Mouse (Mus musculus) spleen, adult 2 months (tissue): ENCODE data around the gene Grik4. TPM values are rescaled to one million over a fixed set of nuclear protein-coding genes. Genes with fewer than 3 reads are reported as not detected.

Experiments
- DNase-seq, 2 experiments: peaks; one replicate each; pipeline versions ENCODE4 v3.0.0 to v3.0.0-alpha.2; 2012 to 2021; ENCODE audit warnings: low spot score in 2 of 2, low read depth in 1 of 2
- H3K27ac ChIP-seq: fragments of 200-500 bp; 2 replicates; pipeline ENCODE4 v1.5.1; 2012; ENCODE audit warnings: low read length, inconsistent platforms; ENCODE audit not compliant: insufficient read depth
- H3K27me3 ChIP-seq: fragments of 200-500 bp; 2 replicates; pipeline ENCODE4 v1.6.1; 2012; ENCODE audit warnings: mild to moderate bottlenecking, moderate library complexity, low read length, inconsistent platforms; ENCODE audit not compliant: control insufficient read depth, insufficient read depth
- H3K36me3 ChIP-seq: fragments of 200-500 bp; 2 replicates; pipeline ENCODE4 v1.6.1; 2012; ENCODE audit warnings: mild to moderate bottlenecking, low read length, inconsistent platforms; ENCODE audit not compliant: control insufficient read depth, insufficient read depth
- H3K4me1 ChIP-seq: fragments of 200-500 bp; 2 replicates; pipeline ENCODE4 v1.6.1; 2011; ENCODE audit warnings: inconsistent platforms; ENCODE audit not compliant: control insufficient read depth, insufficient read depth, insufficient read length
- H3K4me3 ChIP-seq: fragments of 200-500 bp; 2 replicates; pipeline ENCODE4 v1.5.1; 2011; ENCODE audit warnings: mild to moderate bottlenecking, inconsistent platforms; ENCODE audit not compliant: insufficient read depth, insufficient read length; ENCODE audit errors: extremely low read depth
- CTCF ChIP-seq: fragments of 200-500 bp; IDR thresholded peaks from 2 replicates; pipeline ENCODE4 v1.5.1; 2011; ENCODE audit warnings: mild to moderate bottlenecking, inconsistent platforms; ENCODE audit not compliant: insufficient read depth, insufficient read length, insufficient replicate concordance; ENCODE audit errors: extremely low read depth
- POLR2A ChIP-seq: fragments of 200-500 bp; IDR thresholded peaks from 2 replicates; pipeline ENCODE4 v1.6.1; 2011; ENCODE audit warnings: low read depth, low read length, inconsistent platforms
- WGBS: fragments of 180-500 bp; shearing (Covaris S2); methylation state at CpG from one replicate; pipeline ENCODE4 v1.1.7; 2018; 5-methylcytosine and 5-hydroxymethylcytosine counted together
- polyA plus RNA-seq: library from polyadenylated mRNA; depleted of rRNA; stranded (reverse); fragments of >200 nt; gene quantifications from 2 replicates; pipeline ENCODE4 v1.2.3, GENCODE M21; 2012

Grik4 gene
- polyA plus RNA-seq, 1 experiment = 0.19 TPM

DNA sequence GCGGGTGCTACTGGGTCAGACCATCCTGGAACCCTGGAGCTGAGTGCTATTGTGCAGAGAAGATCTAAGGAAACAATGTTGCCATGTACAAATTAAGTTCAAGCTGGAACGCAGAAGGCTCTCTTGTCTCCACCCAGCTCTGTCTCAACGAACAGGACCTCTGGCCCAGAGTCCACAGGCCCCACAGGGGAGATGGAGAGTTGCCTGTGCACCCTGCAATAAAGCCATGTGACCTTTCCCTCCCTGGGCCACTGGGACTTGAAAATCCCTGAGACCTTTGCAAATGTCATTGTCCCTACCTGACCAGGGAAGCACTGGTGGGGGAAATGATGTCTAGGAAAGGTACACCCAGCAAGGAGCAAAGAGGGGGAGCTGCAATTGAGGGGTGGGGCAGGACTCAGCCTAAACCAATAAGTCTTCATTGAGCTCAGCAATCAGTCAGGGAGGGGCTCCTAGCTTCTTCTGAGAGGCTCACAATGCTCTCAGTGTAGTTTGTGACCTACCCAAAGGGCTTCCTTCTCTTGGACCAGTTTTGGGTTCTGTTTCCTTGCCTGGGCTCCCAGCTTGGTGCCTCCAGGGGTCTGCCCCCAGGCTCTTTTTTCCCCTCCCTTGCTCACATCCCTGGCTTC lies 187.2 kb downstream of the Grik4 start:
- Histone ChIP-seq H3K4me3 (no peak overlapping the region), H3K27me3 (no peaks in the 10 kb centered on the region), H3K36me3 (no peaks in the 10 kb centered on the region), H3K4me1 (no peaks in the 10 kb centered on the region), H3K27ac (no peak overlapping the region)
- WGBS = 79% methylated on average over 3 of the region's 3 CpGs
- TF ChIP-seq CTCF = no peak
- no peak for TF ChIP-seq POLR2A
- no peak for DNase-seq

DNA sequence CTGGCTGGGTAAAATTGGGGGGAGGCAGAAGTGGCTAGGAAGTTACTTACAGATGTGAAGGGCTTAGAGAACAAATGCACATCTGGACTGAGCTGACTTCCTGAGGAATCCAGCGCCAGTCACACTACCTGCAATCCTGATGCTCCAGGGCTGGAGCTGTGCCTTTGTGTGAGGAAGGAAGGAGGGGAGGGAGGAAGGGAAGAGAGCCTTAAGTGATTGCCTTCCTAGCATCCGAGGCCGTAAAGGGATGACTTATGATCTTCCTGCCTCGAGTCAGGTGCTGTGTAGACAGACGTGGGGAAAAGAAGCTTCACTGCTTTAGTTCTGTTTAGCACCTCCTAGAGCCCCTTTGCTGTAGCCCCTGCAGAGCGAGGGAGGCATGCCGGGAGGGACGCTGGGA lies 189.6 kb downstream of the Grik4 start:
- H3K36me3 ChIP-seq = no peaks in the 10 kb centered on the region
- H3K27ac ChIP-seq = no peak overlapping the region
- no peak overlapping the region for H3K4me3 ChIP-seq
- DNase-seq = no peak
- H3K4me1 ChIP-seq = no peaks in the 10 kb centered on the region
- TF ChIP-seq POLR2A (no peak), CTCF (no peak)
- H3K27me3 ChIP-seq = no peaks in the 10 kb centered on the region
- 22% methylated on average over 8 of the region's 8 CpGs for WGBS

DNA sequence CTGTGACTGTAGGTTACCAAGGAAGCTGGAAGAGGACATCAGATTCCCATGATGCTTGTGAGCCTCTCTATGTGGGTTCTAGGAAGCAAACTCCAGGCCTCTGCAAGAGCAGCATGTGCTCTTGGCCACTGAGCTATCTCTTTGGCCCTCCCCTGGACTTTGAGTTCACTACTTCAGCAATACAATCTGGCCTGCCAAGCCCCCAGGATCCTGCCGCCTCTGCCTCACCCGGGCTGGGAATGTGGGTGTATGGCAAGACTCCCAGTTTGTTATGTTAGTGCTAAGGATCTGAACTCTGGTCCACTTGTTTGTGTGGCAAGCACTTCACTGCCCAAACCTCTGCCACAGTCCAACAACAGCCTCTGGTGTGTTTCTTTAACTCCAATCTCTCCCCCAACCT lies 193.1 kb downstream of the Grik4 start:
- no peak overlapping the region for H3K27ac ChIP-seq
- DNase-seq = no peak
- H3K4me3 ChIP-seq = no peak overlapping the region
- no peaks in the 10 kb centered on the region for H3K27me3 ChIP-seq
- no peaks in the 10 kb centered on the region for H3K4me1 ChIP-seq
- TF ChIP-seq POLR2A (no peak), CTCF (no peak)
- WGBS = 93% methylated on average over 2 of the region's 2 CpGs
- no peaks in the 10 kb centered on the region for H3K36me3 ChIP-seq

DNA sequence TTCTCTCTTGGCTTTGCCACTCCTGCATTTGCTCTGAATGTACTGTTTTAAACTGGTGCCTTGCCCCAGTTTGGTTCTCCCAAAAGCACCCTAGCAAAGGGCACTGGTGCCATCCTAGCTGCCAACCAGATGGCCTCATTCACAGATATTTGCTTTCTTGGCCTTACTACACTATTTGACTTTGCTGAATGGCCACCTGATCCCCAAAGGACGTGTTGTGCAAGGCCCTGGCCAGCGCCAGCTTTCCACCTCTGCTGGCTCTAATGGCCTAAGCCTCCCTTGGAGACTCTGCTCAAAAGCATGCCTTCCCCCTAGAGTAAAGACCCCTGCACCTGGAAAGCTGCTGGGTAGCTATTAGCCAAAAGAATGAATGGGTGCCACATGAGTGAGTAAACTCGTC lies 194.1 kb downstream of the Grik4 start:
- no peaks in the 10 kb centered on the region for H3K36me3 ChIP-seq
- no peak overlapping the region for H3K4me3 ChIP-seq
- no peak overlapping the region for H3K27ac ChIP-seq
- H3K4me1 ChIP-seq = no peaks in the 10 kb centered on the region
- H3K27me3 ChIP-seq = no peaks in the 10 kb centered on the region
- 72% methylated on average over 3 of the region's 3 CpGs for WGBS
- no peak for TF ChIP-seq CTCF
- TF ChIP-seq POLR2A = no peak
- no peak for DNase-seq

DNA sequence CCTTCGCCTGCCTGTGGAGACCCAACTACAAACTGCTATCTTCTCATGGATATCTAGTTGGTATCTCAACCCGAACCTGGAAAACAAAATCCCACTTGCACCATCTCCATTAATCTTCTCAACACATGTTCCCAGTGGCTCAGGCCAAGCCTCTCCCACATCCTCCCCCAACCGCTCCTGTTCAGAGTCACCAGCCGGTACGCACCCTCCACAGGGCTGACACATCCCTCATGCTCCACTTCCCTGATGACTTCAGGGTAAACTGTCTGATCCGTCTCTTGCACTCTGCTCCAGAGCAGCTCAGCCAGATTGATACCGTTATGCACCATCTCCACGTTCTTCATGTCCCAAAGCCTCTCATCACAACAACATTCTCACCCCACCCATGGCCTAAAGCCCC lies 198.3 kb downstream of the Grik4 start:
- no peak for DNase-seq
- Histone ChIP-seq H3K27ac (no peak overlapping the region), H3K27me3 (no peaks in the 10 kb centered on the region), H3K4me3 (no peak overlapping the region), H3K4me1 (no peaks in the 10 kb centered on the region), H3K36me3 (no peaks in the 10 kb centered on the region)
- 88% methylated on average over 8 of the region's 8 CpGs for WGBS
- TF ChIP-seq POLR2A (no peak), CTCF (no peak)

DNA sequence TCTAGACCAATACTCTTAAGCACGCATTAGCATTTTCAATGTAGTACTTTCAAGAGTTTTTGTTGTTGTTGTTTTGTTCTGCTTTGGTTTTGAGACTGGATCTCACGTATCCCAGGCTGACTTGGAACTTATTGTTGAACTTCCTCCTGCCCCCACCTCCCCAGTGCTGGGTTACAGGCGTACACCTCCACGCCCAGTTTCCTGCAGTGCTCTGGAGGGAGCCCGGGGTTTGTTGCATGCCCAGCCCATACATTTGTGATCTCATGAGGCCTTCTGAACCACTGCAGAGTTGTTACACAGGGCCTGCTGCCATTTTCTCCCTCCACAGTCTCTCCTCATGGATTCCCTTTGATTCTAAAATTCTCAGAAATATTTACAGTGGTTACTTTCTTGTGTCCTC lies 201.9 kb downstream of the Grik4 start:
- H3K4me3 ChIP-seq = no peak overlapping the region
- no peak for DNase-seq
- H3K27ac ChIP-seq = no peak overlapping the region
- no peaks in the 10 kb centered on the region for H3K4me1 ChIP-seq
- no peaks in the 10 kb centered on the region for H3K27me3 ChIP-seq
- no peaks in the 10 kb centered on the region for H3K36me3 ChIP-seq
- 34% methylated on average over 5 of the region's 5 CpGs for WGBS
- no peak for TF ChIP-seq CTCF
- TF ChIP-seq POLR2A = no peak

DNA sequence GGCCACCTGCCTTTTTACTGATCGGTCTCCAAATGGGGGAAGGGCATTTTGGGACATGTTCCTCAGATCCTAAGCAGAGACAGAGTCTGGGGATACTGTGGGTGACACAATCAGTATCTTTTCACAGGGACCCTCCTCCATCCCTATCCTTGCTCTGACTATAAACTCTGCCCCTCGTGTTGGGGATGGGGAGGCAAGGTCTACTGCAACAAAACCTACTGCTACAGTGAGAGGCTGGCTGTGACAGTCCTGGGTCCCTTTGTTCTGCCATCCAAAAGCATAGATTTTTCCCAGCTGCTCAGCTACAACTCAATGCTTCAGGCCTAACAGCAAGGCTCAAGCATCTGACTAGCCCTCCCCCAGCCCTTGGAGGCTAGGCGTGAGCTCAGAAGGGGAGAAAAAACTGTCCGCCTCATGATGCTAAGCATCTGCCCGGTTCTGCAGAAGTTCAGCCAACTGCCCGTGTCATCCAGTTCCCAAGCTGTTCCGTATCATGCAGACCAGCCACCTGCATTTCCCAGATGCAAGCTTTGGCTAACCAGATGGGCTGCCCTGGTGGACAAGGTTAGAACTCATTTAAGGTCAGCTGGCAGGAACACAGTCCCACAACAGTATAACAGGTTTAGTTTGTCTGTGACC lies 207.5 kb downstream of the Grik4 start:
- no peak for DNase-seq

More for the DNA sequence above, 207.5 kb downstream of the Grik4 start:
- Histone ChIP-seq H3K36me3 (no peaks in the 10 kb centered on the region), H3K27ac (no peak overlapping the region), H3K27me3 (no peaks in the 10 kb centered on the region), H3K4me1 (no peaks in the 10 kb centered on the region), H3K4me3 (no peak overlapping the region)
- TF ChIP-seq POLR2A (no peak), CTCF (no peak)
- 77% methylated on average over 7 of the region's 7 CpGs for WGBS
